Mouse (Mus musculus) stomach, postnatal 0 days (tissue): ENCODE data around the gene Cnn3. TPM values are rescaled to one million over a fixed set of nuclear protein-coding genes. Genes with fewer than 3 reads are reported as not detected.

Experiments used
- ATAC-seq: fragments of 200-750 bp; cut with Nextera tagmentation; 2 replicates; pipeline ENCODE4 v1.8.0; 2017; ENCODE audit not compliant: low FRiP score, low TSS enrichment
- DNase-seq: peaks from one replicate; pipeline ENCODE4 v3.0.0-alpha.2; 2016; ENCODE audit warnings: low spot score
- H3K27ac ChIP-seq: fragments of 300-500 bp; sonication (generic); replicated peaks from 2 replicates; pipeline ENCODE4 v1.5.1; 2014; ENCODE audit warnings: mild to moderate bottlenecking, control low read depth
- H3K27me3 ChIP-seq: fragments of 300-500 bp; sonication (generic); 2 replicates; pipeline ENCODE4 v1.6.1; 2014; ENCODE audit warnings: low read length; ENCODE audit not compliant: control insufficient read depth, insufficient read depth
- H3K36me3 ChIP-seq: fragments of 300-500 bp; sonication (generic); 2 replicates; pipeline ENCODE4 v1.6.1; 2014; ENCODE audit warnings: low read length, mixed read lengths; ENCODE audit not compliant: control insufficient read depth, insufficient read depth
- H3K4me1 ChIP-seq: fragments of 300-500 bp; sonication (generic); replicated peaks from 2 replicates; pipeline ENCODE4 v1.6.1; 2014; ENCODE audit warnings: antibody characterized with exemption; ENCODE audit not compliant: control insufficient read depth, insufficient read depth
- H3K4me2 ChIP-seq: fragments of 300-500 bp; sonication (generic); replicated peaks from 2 replicates; pipeline ENCODE4 v1.6.1; 2014; ENCODE audit warnings: low read depth, mild to moderate bottlenecking, control low read depth, moderate library complexity
- H3K4me3 ChIP-seq: fragments of 300-500 bp; sonication (generic); 2 replicates; pipeline ENCODE4 v1.5.1; 2014; ENCODE audit warnings: low read depth, low read length, control low read depth
- H3K9ac ChIP-seq: fragments of 300-500 bp; sonication (generic); 2 replicates; pipeline ENCODE4 v1.6.1; 2014; ENCODE audit warnings: mild to moderate bottlenecking, low read length, control low read depth, mixed read lengths
- H3K9me3 ChIP-seq: fragments of 300-500 bp; sonication (generic); 2 replicates; pipeline ENCODE4 v1.6.1; 2016; ENCODE audit warnings: low read length; ENCODE audit not compliant: control insufficient read depth
- CTCF ChIP-seq: IDR thresholded peaks from 2 replicates; pipeline ENCODE4 v1.5.1; 2016; ENCODE audit warnings: antibody characterized with exemption, low read depth, mild to moderate bottlenecking, moderate library complexity
- EP300 ChIP-seq: optimal IDR thresholded peaks from 2 replicates; pipeline ENCODE3; 2016; ENCODE audit warnings: antibody characterized with exemption
- WGBS: fragments of 180-500 bp; shearing (Covaris S2); extraction: QIAGEN DNeasy Blood & Tissue Kit; methylation state at CpG from one replicate; pipeline ENCODE4 v1.1.7; 2014; 5-methylcytosine and 5-hydroxymethylcytosine counted together
- polyA plus RNA-seq: library from polyadenylated mRNA; unstranded; fragments of >200 nt; fragmentation: Nextera tagmentation; extraction: Ambion mirVana; gene quantifications from 2 replicates; pipeline ENCODE4 v1.2.1, GENCODE M21; 2015

The Cnn3 gene
- polyA plus RNA-seq, 1 experiment from 2014 or later: 301 TPM

DNA sequence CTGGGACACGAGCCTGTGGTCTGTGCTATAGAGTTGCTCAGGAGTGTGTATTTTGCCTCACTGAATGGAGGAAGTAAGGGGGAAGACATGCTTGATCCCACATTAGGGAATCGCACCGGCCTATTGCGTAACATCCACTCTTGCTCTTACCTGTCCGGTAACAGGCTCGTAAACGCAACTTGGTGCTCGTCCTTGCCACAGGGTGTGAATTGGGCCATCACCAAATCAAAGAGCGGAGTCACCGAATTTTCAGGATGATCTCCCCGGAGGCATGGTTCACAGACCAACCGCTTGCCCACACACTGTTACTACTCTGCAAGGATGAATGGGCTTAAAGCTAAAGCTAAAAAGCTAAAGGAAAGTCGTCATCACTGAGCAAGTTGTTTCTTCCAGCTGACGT is 81.4 kb downstream of the Cnn3 start:
- Histone ChIP-seq H3K4me2 (no peak overlapping the region), H3K9me3 (no peaks in the 10 kb centered on the region), H3K9ac (no peak overlapping the region), H3K27me3 (no peaks in the 10 kb centered on the region), H3K4me1 (no peaks in the 10 kb centered on the region), H3K36me3 (no peaks in the 10 kb centered on the region), H3K4me3 (no peak overlapping the region), H3K27ac (no peak overlapping the region)
- WGBS: 91% methylated on average over 14 of the region's 14 CpGs
- ATAC-seq (no peak), DNase-seq (no peak)
- no peak for TF ChIP-seq EP300
- no peak for TF ChIP-seq CTCF

Other genes with a start within 250 kb of the Cnn3 start
- 2.6 TPM in 2 replicates for gene Tmem56, start 143.4 kb upstream of the Cnn3 start, polyA plus RNA-seq
- 35.3 and 35.7 TPM in 2 replicates for gene Alg14, start 134.7 kb upstream of the Cnn3 start, polyA plus RNA-seq
- gene Slc44a3, start 105.9 kb downstream of the Cnn3 start, polyA plus RNA-seq: 42.7 and 44.8 TPM in 2 replicates
- not detected in 2 replicates for gene 4930432M17Rik, start 244.3 kb downstream of the Cnn3 start, polyA plus RNA-seq